Mouse (Mus musculus) neural tube, embryonic 13.5 days (tissue): ENCODE measurements around the gene Spata17. TPM values are rescaled to one million over a fixed set of nuclear protein-coding genes. Genes with fewer than 3 reads are reported as not detected.

Experiments
- ATAC-seq: fragments of 200-750 bp; cut with Nextera tagmentation; 2 replicates; pipeline ENCODE4 v1.8.0; 2017; ENCODE audit warnings: low read depth, mild to moderate bottlenecking, moderate TSS enrichment, moderate library complexity
- H3K27ac ChIP-seq: fragments of 300-500 bp; sonication (generic); replicated peaks from 2 replicates; pipeline ENCODE4 v1.5.1; 2015; ENCODE audit warnings: moderate library complexity, mild to moderate bottlenecking, inconsistent platforms
- H3K27me3 ChIP-seq: fragments of 300-500 bp; sonication (generic); 2 replicates; pipeline ENCODE4 v1.6.1; 2015; ENCODE audit warnings: mild to moderate bottlenecking, inconsistent platforms
- H3K36me3 ChIP-seq: fragments of 300-500 bp; sonication (generic); 2 replicates; pipeline ENCODE4 v1.6.1; 2015; ENCODE audit warnings: mild to moderate bottlenecking, inconsistent platforms
- H3K4me1 ChIP-seq: fragments of 300-500 bp; sonication (generic); replicated peaks from 2 replicates; pipeline ENCODE4 v1.6.1; 2015; ENCODE audit warnings: inconsistent platforms
- H3K4me2 ChIP-seq: fragments of 300-500 bp; sonication (generic); 2 replicates; pipeline ENCODE4 v1.6.1; 2015; ENCODE audit warnings: inconsistent platforms, mild to moderate bottlenecking, moderate library complexity
- H3K4me3 ChIP-seq: fragments of 300-500 bp; sonication (generic); 2 replicates; pipeline ENCODE4 v1.5.1; 2015; ENCODE audit warnings: mild to moderate bottlenecking, inconsistent platforms
- H3K9ac ChIP-seq: fragments of 300-500 bp; sonication (generic); 2 replicates; pipeline ENCODE4 v1.6.1; 2015; ENCODE audit warnings: moderate library complexity, mild to moderate bottlenecking, inconsistent platforms
- H3K9me3 ChIP-seq: fragments of 300-500 bp; sonication (generic); 2 replicates; pipeline ENCODE4 v1.6.1; 2016; ENCODE audit warnings: inconsistent platforms
- WGBS: fragments of 180-500 bp; shearing (Covaris S2); methylation state at CpG from one replicate; pipeline ENCODE4 v1.1.7; 2015; 5-methylcytosine and 5-hydroxymethylcytosine counted together
- polyA plus RNA-seq: library from polyadenylated mRNA; unstranded; fragments of >200 nt; fragmentation: Nextera tagmentation; extraction: Ambion mirVana; gene quantifications from 2 replicates; pipeline ENCODE4 v1.2.1, GENCODE M21; 2015

Gene Spata17
- polyA plus RNA-seq, 1 experiment from 2014 or later: 1.3 TPM

GRCm38 (mm10) chr1:187118108-187118507 is 97.2 kb downstream of the Spata17 start:
- WGBS: 87% methylated on average over 6 of the region's 6 CpGs
- ATAC-seq: no peak
- H3K27me3 ChIP-seq: peaks cover 16% of the 10 kb centered on the region

DNA sequence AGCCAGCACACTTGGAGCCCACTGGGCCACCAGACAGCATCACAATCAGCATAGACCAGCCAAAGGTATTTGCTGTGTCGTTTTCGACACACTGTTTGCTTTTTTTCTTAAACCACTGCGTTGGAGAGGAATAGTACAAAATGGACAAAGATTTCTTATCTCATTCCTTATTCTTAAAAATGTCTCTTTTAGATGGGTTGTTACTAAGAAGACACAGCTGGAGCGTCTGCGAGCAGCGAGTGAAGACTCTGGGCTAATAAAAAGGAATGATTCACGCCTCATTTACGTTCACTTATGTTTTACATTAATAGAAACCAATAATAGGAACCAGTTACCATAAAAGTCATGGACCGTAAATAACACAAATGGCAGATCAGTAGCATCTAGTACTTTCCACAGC is 101.5 kb downstream of the Spata17 start:
- H3K27ac ChIP-seq: no peak overlapping the region
- H3K9me3 ChIP-seq: no peaks in the 10 kb centered on the region
- no peaks in the 10 kb centered on the region for H3K4me1 ChIP-seq
- no peak overlapping the region for H3K9ac ChIP-seq
- ATAC-seq: no peak
- H3K36me3 ChIP-seq: no peaks in the 10 kb centered on the region
- peaks cover 7% of the 10 kb centered on the region; the same call in 1 of the 2 replicates for H3K27me3 ChIP-seq
- no peak overlapping the region for H3K4me3 ChIP-seq
- 46% methylated on average over 9 of the region's 9 CpGs for WGBS
- H3K4me2 ChIP-seq: no peak overlapping the region

More at GRCm38 (mm10) chr1:187118108-187118507, 97.2 kb downstream of the Spata17 start:
- Histone ChIP-seq H3K9me3 (no peaks in the 10 kb centered on the region), H3K9ac (no peak overlapping the region), H3K4me3 (no peak overlapping the region), H3K27ac (no peak overlapping the region), H3K4me2 (no peak overlapping the region), H3K36me3 (no peaks in the 10 kb centered on the region), H3K4me1 (no peaks in the 10 kb centered on the region)

DNA sequence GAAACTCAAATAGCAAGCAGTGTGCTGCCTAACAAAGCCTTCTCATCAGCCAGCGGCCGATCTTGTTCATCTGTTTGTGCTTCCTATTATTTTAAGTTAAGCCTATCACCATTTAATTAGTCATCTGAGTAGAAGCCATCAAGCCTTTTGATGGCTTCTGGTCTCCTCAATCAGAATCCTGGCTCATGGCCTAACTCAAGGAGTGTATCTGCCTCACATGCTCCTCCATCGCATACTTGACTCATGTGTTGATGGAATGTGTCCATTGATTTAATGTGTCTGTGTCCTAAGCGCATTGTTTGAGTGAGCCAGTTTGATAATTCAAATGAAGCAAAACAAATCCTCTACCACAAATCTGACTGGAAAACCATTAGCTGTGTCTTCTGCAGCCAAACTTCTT is 113.1 kb downstream of the Spata17 start:
- Histone ChIP-seq H3K4me1 (no peaks in the 10 kb centered on the region), H3K27ac (no peak overlapping the region), H3K9ac (no peak overlapping the region), H3K4me2 (no peak overlapping the region), H3K4me3 (no peak overlapping the region), H3K36me3 (no peaks in the 10 kb centered on the region), H3K27me3 (no peaks in the 10 kb centered on the region), H3K9me3 (peaks cover 6% of the 10 kb centered on the region; the same call in 1 of the 2 replicates)
- 87% methylated on average over 4 of the region's 4 CpGs for WGBS
- ATAC-seq: no peak

DNA sequence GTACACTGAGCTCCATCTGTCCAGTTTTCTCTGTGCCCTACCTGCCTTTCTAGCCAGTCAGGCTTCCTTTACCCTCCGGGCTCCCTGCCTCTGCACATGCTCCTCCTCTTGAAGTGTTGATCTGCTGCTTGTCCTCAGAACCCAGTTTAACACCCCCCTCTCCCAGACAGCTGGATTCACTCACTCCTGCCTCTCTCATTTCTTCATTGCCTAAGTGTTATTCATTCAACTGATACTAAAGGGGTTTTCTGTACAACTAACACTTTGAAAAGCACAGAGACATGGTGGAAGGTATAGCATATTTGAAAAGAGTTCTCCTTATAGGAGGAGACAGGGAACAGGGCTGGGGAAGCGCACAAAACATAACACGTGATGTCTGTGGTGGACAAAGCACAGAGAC is 114.1 kb downstream of the Spata17 start:
- no peak overlapping the region for H3K4me2 ChIP-seq
- 82% methylated on average over 3 of the region's 3 CpGs for WGBS

DNA sequence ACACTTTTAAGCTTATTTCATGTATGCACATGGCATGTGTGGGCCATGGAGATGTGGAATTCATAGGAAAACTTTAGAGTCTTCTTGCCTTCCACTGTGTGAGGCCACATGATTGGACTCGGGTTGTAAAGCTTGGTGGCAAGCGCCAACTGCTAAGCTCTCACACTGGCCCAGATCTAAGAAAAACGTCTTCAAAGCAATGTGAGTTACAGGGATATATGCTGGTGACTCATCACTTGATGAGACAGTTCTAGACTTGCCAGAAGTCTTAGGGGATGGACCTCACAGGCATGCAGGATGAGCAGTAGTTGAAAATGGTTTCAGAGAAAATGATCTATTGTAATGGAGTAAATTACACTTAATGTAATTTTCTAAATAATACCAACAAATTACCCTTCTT is 114.6 kb downstream of the Spata17 start:
- no peak overlapping the region for H3K9ac ChIP-seq
- H3K27me3 ChIP-seq: no peaks in the 10 kb centered on the region
- H3K27ac ChIP-seq: no peak overlapping the region
- no peaks in the 10 kb centered on the region for H3K9me3 ChIP-seq
- no peak overlapping the region for H3K4me2 ChIP-seq
- H3K4me1 ChIP-seq: no peaks in the 10 kb centered on the region
- ATAC-seq: no peak
- WGBS: 84% methylated on average over 3 of the region's 3 CpGs
- no peak overlapping the region for H3K4me3 ChIP-seq
- no peaks in the 10 kb centered on the region for H3K36me3 ChIP-seq

More for the DNA sequence above, 114.1 kb downstream of the Spata17 start:
- peaks cover 4% of the 10 kb centered on the region; the same call in 1 of the 2 replicates for H3K9me3 ChIP-seq
- H3K27me3 ChIP-seq: no peaks in the 10 kb centered on the region
- ATAC-seq: no peak
- H3K4me1 ChIP-seq: no peaks in the 10 kb centered on the region
- no peak overlapping the region for H3K4me3 ChIP-seq
- H3K36me3 ChIP-seq: no peaks in the 10 kb centered on the region
- no peak overlapping the region for H3K9ac ChIP-seq
- H3K27ac ChIP-seq: no peak overlapping the region

GRCm38 (mm10) chr1:187098285-187098684 is 117.0 kb downstream of the Spata17 start:
- no peak overlapping the region for H3K4me3 ChIP-seq
- H3K36me3 ChIP-seq: no peaks in the 10 kb centered on the region
- H3K9me3 ChIP-seq: no peaks in the 10 kb centered on the region
- WGBS: 81% methylated on average over 6 of the region's 6 CpGs
- no peak overlapping the region for H3K9ac ChIP-seq
- H3K4me2 ChIP-seq: no peak overlapping the region
- H3K4me1 ChIP-seq: no peaks in the 10 kb centered on the region
- no peak for ATAC-seq
- H3K27me3 ChIP-seq: no peaks in the 10 kb centered on the region
- H3K27ac ChIP-seq: no peak overlapping the region

- Histone ChIP-seq H3K36me3 (no peaks in the 10 kb centered on the region), H3K4me3 (no peak overlapping the region), H3K4me2 (no peak overlapping the region), H3K4me1 (0 out of 2 replicates have a peak, but pooled peaks cover 4% of the 10 kb centered on the region), H3K9ac (no peak overlapping the region), H3K27ac (no peak overlapping the region), H3K27me3 (no peaks in the 10 kb centered on the region), H3K9me3 (no peaks in the 10 kb centered on the region)
- no peak; the same call in 1 of the 2 replicates for ATAC-seq
- 64% methylated on average over 14 of the region's 14 CpGs for WGBS
Observed at GRCm38 (mm10) chr1:187092546-187092945, 122.7 kb downstream of the Spata17 start.

DNA sequence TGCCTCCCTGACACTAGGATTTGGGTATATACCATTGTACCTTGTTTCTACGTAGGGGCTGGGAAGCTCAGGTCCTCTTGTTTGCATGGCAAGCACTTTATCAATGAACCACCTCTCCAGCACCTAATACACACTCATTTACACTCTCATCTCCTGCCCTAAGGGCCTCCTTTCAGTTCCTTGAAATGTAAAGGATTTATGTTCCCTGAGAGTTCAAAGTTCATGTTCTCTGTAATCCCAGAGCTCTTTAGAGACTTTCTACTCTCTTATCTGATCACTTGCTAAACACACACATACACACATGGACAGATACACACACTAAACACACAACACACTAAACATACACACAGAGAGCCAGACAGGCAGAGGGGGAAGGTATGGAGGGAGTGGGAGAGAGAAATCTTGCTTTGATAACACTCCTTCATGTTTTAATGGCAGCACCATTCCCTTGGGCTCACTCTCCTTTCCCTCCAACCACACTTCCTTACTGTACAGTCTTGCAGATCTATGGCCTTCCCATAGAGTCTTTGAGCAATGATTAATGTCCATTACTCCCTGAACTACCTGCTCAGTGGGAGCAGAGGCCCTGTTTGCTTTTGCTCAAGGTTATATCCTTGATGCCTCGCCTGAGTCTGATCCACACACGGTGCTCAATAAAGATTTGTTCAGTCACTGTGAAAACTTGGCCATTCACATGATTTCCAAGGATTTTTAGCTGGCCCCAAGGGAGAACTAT is 126.4 kb downstream of the Spata17 start:
- Histone ChIP-seq H3K9ac (no peak overlapping the region), H3K36me3 (no peaks in the 10 kb centered on the region), H3K4me3 (no peak overlapping the region), H3K9me3 (no peaks in the 10 kb centered on the region), H3K4me1 (0 out of 2 replicates have a peak, but pooled peaks cover 4% of the 10 kb centered on the region), H3K27me3 (0 out of 2 replicates have a peak, but pooled peaks cover 7% of the 10 kb centered on the region), H3K27ac (no peak overlapping the region), H3K4me2 (no peak overlapping the region)
- 86% methylated on average over 3 of the region's 3 CpGs for WGBS
- ATAC-seq: no peak

DNA sequence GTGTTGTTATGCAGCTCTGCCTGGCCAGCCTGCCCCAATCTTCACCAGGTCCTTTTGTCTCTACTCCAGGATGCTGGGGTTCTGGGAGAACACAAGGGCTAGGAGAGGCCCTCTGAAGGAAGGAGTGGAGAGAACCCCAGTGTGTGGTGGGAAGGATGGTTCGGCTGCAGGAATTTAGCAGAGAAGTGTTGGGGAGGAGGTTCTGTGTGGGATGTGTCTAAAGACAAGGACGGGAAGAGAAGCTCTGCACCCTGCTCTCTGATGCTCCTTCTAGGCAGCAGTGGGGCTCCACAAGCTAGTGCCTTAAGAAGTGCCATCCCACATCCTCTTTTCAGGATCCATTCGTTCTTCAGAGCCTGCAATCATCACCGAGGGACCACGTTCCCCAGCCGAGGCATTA is 129.2 kb downstream of the Spata17 start:
- Histone ChIP-seq H3K9me3 (no peaks in the 10 kb centered on the region), H3K9ac (no peak overlapping the region), H3K36me3 (no peaks in the 10 kb centered on the region), H3K4me3 (no peak overlapping the region), H3K27ac (no peak overlapping the region), H3K27me3 (0 out of 2 replicates have a peak, but pooled peaks cover 7% of the 10 kb centered on the region), H3K4me1 (no peaks in the 10 kb centered on the region), H3K4me2 (no peak overlapping the region)
- ATAC-seq: no peak
- 63% methylated on average over 6 of the region's 6 CpGs for WGBS

DNA sequence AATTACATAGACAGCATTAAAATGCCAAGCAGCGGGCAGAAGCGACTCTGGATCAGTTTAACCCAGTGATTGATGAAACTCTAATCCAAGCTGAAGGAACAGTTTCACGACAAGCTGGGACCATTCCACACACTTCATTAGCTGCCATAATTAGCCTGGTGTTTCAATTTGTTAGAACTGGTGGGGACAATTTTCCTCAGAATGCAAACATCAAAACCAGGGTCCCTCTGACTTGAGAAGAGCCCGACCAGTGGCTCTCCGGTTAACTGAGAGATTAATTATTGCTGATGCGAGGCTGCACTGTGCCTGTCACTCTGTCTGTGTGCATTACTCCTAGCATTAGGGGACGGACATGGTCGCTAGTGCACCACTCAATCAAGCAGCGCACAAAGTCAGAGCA is 137.9 kb downstream of the Spata17 start:
- H3K4me1 ChIP-seq: peaks cover 13% of the 10 kb centered on the region
- no peak overlapping the region for H3K4me3 ChIP-seq
- ATAC-seq: peak; percentile 63; the same call in 1 of the 2 replicates
- peaks cover 8% of the 10 kb centered on the region for H3K27me3 ChIP-seq
- H3K4me2 ChIP-seq: no peak overlapping the region
- 31% methylated on average over 9 of the region's 9 CpGs for whole genome bisulfite sequencing
- no peak overlapping the region for H3K9ac ChIP-seq
- H3K9me3 ChIP-seq: no peaks in the 10 kb centered on the region
- H3K27ac ChIP-seq: no peak overlapping the region
- no peaks in the 10 kb centered on the region for H3K36me3 ChIP-seq

- 28% methylated on average over 3 of the region's 3 CpGs for WGBS
- Histone ChIP-seq H3K4me2 (no peak overlapping the region), H3K36me3 (no peaks in the 10 kb centered on the region), H3K27ac (no peak overlapping the region), H3K4me3 (no peak overlapping the region), H3K9me3 (no peaks in the 10 kb centered on the region), H3K4me1 (peaks cover 13% of the 10 kb centered on the region), H3K27me3 (peaks cover 8% of the 10 kb centered on the region), H3K9ac (no peak overlapping the region)
- ATAC-seq: no peak; the same call in 1 of the 2 replicates
Observed at GRCm38 (mm10) chr1:187077043-187077334, 138.3 kb downstream of the Spata17 start.

DNA sequence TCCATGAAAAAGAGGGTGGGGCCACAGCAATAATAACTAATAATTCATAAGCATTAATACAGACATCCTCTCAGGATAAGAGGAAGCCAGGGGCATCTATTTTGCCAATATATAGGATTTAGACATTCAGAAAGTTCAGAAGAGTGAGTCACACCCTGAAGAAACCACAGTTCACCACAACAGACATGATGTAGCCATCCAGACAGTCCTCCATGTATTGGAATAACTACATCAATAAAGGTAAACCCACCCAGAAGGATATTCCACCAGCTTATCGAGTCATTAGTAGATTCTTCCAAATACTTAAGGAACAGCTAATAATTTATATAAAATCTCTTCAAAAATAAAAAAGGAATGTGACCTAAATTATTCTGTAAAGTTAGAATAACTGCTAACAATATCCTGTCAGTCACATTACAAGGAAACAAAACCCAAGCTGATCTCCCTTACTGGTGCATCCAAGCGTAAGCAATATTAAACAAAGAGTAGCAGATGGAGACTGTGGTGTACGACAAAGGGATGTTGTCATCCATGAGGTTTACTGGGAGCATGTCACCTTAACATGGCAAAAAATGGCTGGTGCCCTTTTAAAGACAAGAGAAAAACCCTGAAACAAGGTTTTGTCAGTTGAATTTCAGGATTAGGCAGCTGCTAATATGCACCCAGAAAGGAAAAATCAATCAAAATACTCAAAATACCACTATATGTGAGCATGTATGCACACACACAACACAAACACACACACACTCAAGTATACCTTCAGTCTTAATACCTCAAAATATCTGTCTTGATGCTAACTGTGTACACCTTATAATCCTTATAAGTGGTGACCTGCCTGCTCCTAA is 138.8 kb downstream of the Spata17 start:
- Histone ChIP-seq H3K9ac (no peak overlapping the region), H3K4me1 (peaks cover 13% of the 10 kb centered on the region), H3K36me3 (no peaks in the 10 kb centered on the region), H3K27me3 (peaks cover 8% of the 10 kb centered on the region), H3K27ac (no peak overlapping the region), H3K4me2 (no peak overlapping the region), H3K4me3 (no peak overlapping the region), H3K9me3 (no peaks in the 10 kb centered on the region)
- 38% methylated on average over 3 of the region's 3 CpGs for WGBS
- no peak for ATAC-seq
